8 mouse cellular contexts compared by ENCODE assay signal in genomic region chr12:12260979-12261960, GRCm38 (mm10). TPM values are rescaled to one million over a fixed set of nuclear protein-coding genes. Genes with fewer than 3 reads are reported as not detected.
DNase-seq lines count a peak whose midpoint lies in the region; ATAC-seq and TF ChIP-seq lines count a peak whose summit lies in the region.

No protein-coding gene starts in this region.

- TF ChIP-seq POLR2A in olfactory bulb, adult 2 months (IDR thresholded peaks at IDR 0.05; ENCODE audit: insufficient read depth, low read depth, low read length) = no peak

- no peak overlapping the region for H3K9ac ChIP-seq in intestine, embryonic 16.5 days (ENCODE audit: low read depth, low read length)

- no peaks in the 10 kb centered on the region for H3K9me3 ChIP-seq in megakaryocyte, embryonic 14.5 days
- no peaks in the 10 kb centered on the region for H3K9me3 ChIP-seq in intestine, embryonic 16.5 days (ENCODE audit: control insufficient read depth, low read length)

- H3K36me3 ChIP-seq in megakaryocyte, embryonic 14.5 days (replicated peaks; ENCODE audit: low read length) = no peaks in the 10 kb centered on the region
- H3K36me3 ChIP-seq in intestine, embryonic 16.5 days (ENCODE audit: control insufficient read depth, insufficient read depth, low read length) = no peaks in the 10 kb centered on the region

- peaks cover 32% of the 10 kb centered on the region for H3K4me1 ChIP-seq in megakaryocyte, embryonic 14.5 days
- H3K4me1 ChIP-seq in intestine, embryonic 16.5 days (ENCODE audit: control insufficient read depth, insufficient read depth, low read length) = peaks cover 21% of the 10 kb centered on the region
- H3K4me1 ChIP-seq in olfactory bulb, adult 2 months (ENCODE audit: control insufficient read depth, insufficient read depth, low read length) = peaks cover 7% of the 10 kb centered on the region

- H3K4me2 ChIP-seq in intestine, embryonic 16.5 days (ENCODE audit: low read depth, low read length) = peak overlapping the region; percentile 83; the same call in 1 of the 2 replicates

- ATAC-seq in megakaryocyte, adult 5-6 weeks (ENCODE audit: poor library complexity, severe bottlenecking) = no peak
- peak; percentile 12; the same call in 1 of the 2 replicates for ATAC-seq in intestine, embryonic 16.5 days

- H3K27ac ChIP-seq in intestine, embryonic 16.5 days (ENCODE audit: low read length) = no peak overlapping the region
- H3K27ac ChIP-seq in olfactory bulb, adult 2 months (ENCODE audit: insufficient read depth, low read depth, low read length) = peak overlapping the region; percentile 5; the same call in 1 of the 2 replicates

- TF ChIP-seq CTCF in olfactory bulb, adult 2 months (IDR thresholded peaks at IDR 0.05; ENCODE audit: insufficient read depth, low read depth, low read length) = no peak

- peak; percentile 37 for DNase-seq in adrenal gland, adult 2 months
- no peak for DNase-seq in adrenal gland, postnatal 10 days
- no peak for DNase-seq in urinary bladder, postnatal 14 days (ENCODE audit: low spot score)
- DNase-seq in urinary bladder, postnatal 36 days (ENCODE audit: low spot score in 2 of 2) = no peak

- 67% methylated on average over 9 of the region's 9 CpGs for WGBS in intestine, embryonic 16.5 days
- 48% methylated on average over 9 of the region's 9 CpGs for WGBS in olfactory bulb, adult 2 months

- peaks cover 44% of the 10 kb centered on the region for H3K27me3 ChIP-seq in megakaryocyte, embryonic 14.5 days (replicated peaks)
- H3K27me3 ChIP-seq in intestine, embryonic 16.5 days (replicated peaks; ENCODE audit: control insufficient read depth, insufficient read depth, low read length) = no peaks in the 10 kb centered on the region

- H3K4me3 ChIP-seq in megakaryocyte, embryonic 14.5 days (replicated peaks) = peak overlapping the region; percentile 94
- peak overlapping the region; percentile 72; the same call in 1 of the 2 replicates for H3K4me3 ChIP-seq in intestine, embryonic 16.5 days (ENCODE audit: low read length)
- peak overlapping the region; percentile 67; the same call in 1 of the 2 replicates for H3K4me3 ChIP-seq in olfactory bulb, adult 2 months (ENCODE audit: insufficient read depth, low read depth, low read length)

RNA-seq across cellular contexts. Expression of gene Fam49a, which starts 0.7 kb away (rescaled TPM):
- total RNA-seq in adrenal gland, adult 2 months (2021) = 10 to 100 TPM; 19.7 to 20.0 TPM
- 5.2 and 7.1 TPM in 2 replicates for polyA plus RNA-seq in adrenal gland, adult 2 months (2012; rRNA removed)
- total RNA-seq in adrenal gland, postnatal 10 days (2021) = 10 to 100 TPM; 18.5 to 19.9 TPM
- 1.6 TPM in 1 of 2 replicates, not detected in the other for polyA plus RNA-seq in megakaryocyte, embryonic 14.5 days (2012; ENCODE audit: insufficient read depth, low replicate concordance)
- 55.9 and 61.4 TPM in 2 replicates for total RNA-seq in megakaryocyte, adult 5-6 weeks (2015)
- total RNA-seq in megakaryocyte, adult 5-6 weeks (2017) = 59.8 and 63.4 TPM in 2 replicates
- 7.8 and 8.6 TPM in 2 replicates for polyA plus RNA-seq in intestine, embryonic 16.5 days (2015; fragmentation: Nextera tagmentation; extraction: Ambion mirVana)
- polyA plus RNA-seq in olfactory bulb, adult 2 months (2012; ENCODE audit: insufficient read depth, insufficient read length, low replicate concordance, missing spikeins) = not detected in 2 replicates
